Mouse (Mus musculus) kidney, adult 2 months (tissue): ENCODE results near the gene Zfp598.

ENCODE experiments used
- CTCF ChIP-seq: fragments of 200-500 bp; conservative IDR thresholded peaks from 2 replicates; pipeline ENCODE4 v1.5.1; 2011; ENCODE audit warnings: low read depth, mild to moderate bottlenecking, control low read depth, low read length, moderate library complexity, mixed read lengths; ENCODE audit not compliant: insufficient read depth, insufficient read length
- POLR2A ChIP-seq: fragments of 200-500 bp; IDR thresholded peaks from one replicate; pipeline ENCODE4 v1.6.1; 2011; ENCODE audit warnings: low read depth, low read length, control low read depth

DNA sequence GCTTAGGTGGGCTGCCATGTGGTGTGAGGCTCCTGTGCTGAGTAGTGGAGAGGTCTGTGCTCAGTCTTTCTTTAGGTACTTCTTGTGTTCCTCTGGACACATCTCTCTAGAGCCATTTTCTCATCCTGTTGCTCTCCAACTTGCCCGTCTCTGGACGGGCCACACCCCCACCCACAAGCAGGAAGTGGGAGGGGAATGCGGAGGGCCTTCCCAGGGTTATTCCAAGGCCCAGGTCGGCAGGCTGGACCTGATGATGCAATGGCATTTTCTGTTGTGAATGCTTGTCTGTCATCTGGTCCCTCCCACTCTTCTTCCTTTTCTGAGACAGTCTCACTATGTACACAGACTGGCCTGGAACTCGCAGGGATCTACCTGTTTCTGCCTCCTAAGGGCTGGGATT is 2.7 kb downstream of the Zfp598 start:
- TF ChIP-seq POLR2A (no peak), CTCF (no peak)
